In genomic region chrX:138914041-138914776, GRCm38 (mm10) we compare ENCODE assay signal across 9 mouse cellular contexts. TPM values are rescaled to one million over a fixed set of nuclear protein-coding genes. Genes with fewer than 3 reads are reported as not detected.
A peak's percentile ranks its signal among the peaks of the same experiment; 100 is the strongest.
DNase-seq lines count a peak whose midpoint lies in the region; ATAC-seq and TF ChIP-seq lines count a peak whose summit lies in the region.
"Had no signal": no experiment of that assay in that cellular context is flagged by ENCODE, and none has a peak within 500 bp of the region (broad histone marks: within the 10 kb centered on the region; RNA-seq: fewer than 3 reads in every experiment).

Gene Nrk (plus strand): TSS chrX:138914430.

- no peak within 1 kb of the TSS for H3K27ac ChIP-seq in layer of hippocampus, adult 2 months
- 0 out of 2 replicates have a peak within 1 kb of the TSS, but pooled peaks have one; percentile 25 for H3K27ac ChIP-seq in forebrain, embryonic 10.5 days
- no peak within 1 kb of the TSS for H3K27ac ChIP-seq in liver, embryonic 14.5 days

- peaks cover 67% of the 10 kb centered on the region for H3K27me3 ChIP-seq in forebrain, embryonic 10.5 days (ENCODE audit: poor library complexity, severe bottlenecking)
- peaks cover 3% of the 10 kb centered on the region; the same call in 1 of the 2 replicates for H3K27me3 ChIP-seq in liver, embryonic 14.5 days (ENCODE audit: control insufficient read depth, insufficient read depth, low read length)

- H3K4me3 ChIP-seq in layer of hippocampus, adult 2 months, result peak within 1 kb of the TSS; percentile 17; the same call in 1 of the 2 replicates
- peak within 1 kb of the TSS; percentile 58 for H3K4me3 ChIP-seq in forebrain, embryonic 10.5 days
- H3K4me3 ChIP-seq in liver, embryonic 14.5 days (ENCODE audit: insufficient read depth in 1 of 2, low read depth in 2 of 2, low read length in 2 of 2), result peak within 1 kb of the TSS; percentile 14 to 18; a peak in 2 of 4 replicates

- TF ChIP-seq CTCF in layer of hippocampus, adult 2 months (conservative IDR thresholded peaks at IDR 0.05), result no peak
- TF ChIP-seq CTCF in liver, embryonic 14.5 days (IDR thresholded peaks at IDR 0.05; ENCODE audit: low read depth), result no peak

- ATAC-seq in liver, embryonic 14.5 days (ENCODE audit: insufficient read depth), result no peak

- H3K9ac ChIP-seq in liver, embryonic 14.5 days (replicated peaks), result no peak within 1 kb of the TSS

- H3K9me3 ChIP-seq in forebrain, embryonic 10.5 days, result no peaks in the 10 kb centered on the region
- no peaks in the 10 kb centered on the region for H3K9me3 ChIP-seq in liver, embryonic 14.5 days (ENCODE audit: control insufficient read depth, low read length)

- TF ChIP-seq EP300 in liver, embryonic 14.5 days (IDR thresholded peaks at IDR 0.05; ENCODE audit: low read depth), result no peak

- DNase-seq in layer of hippocampus, adult 2 months (ENCODE audit: low spot score in 2 of 2), result no peak
- DNase-seq in layer of hippocampus, adult 18-20 months (ENCODE audit: low spot score in 2 of 2), result no peak
- peak; percentile 27 for DNase-seq in forebrain, embryonic 10.5 days (ENCODE audit: extremely low spot score, low spot score)
- peak; percentile 62 for DNase-seq in heart, postnatal 4 days
- no peak for DNase-seq in liver, embryonic 14.5 days (ENCODE audit: low read depth in 3 of 3, low spot score in 3 of 3)
- peak; percentile 3 for DNase-seq in ovary, postnatal 14 days (ENCODE audit: low spot score)
- no peak for DNase-seq in left cerebral cortex, postnatal 25 days (ENCODE audit: low spot score in 2 of 2)
- DNase-seq in left cerebral cortex, adult 18-20 months (ENCODE audit: low spot score in 2 of 2), result no peak

- H3K4me2 ChIP-seq in liver, embryonic 14.5 days (ENCODE audit: low read depth), result peak within 1 kb of the TSS; percentile 34

- no peaks in the 10 kb centered on the region for H3K4me1 ChIP-seq in forebrain, embryonic 10.5 days
- no peaks in the 10 kb centered on the region for H3K4me1 ChIP-seq in liver, embryonic 14.5 days (replicated peaks; ENCODE audit: control insufficient read depth in 2 of 2, insufficient read depth in 2 of 2, low read length in 1 of 2)

- intact Hi-C loops in left cerebral cortex, postnatal 25 days (cut with DNase I), result no loop called here

- H3K36me3 ChIP-seq in forebrain, embryonic 10.5 days (replicated peaks), result no peaks in the 10 kb centered on the region
- no peaks in the 10 kb centered on the region for H3K36me3 ChIP-seq in liver, embryonic 14.5 days (replicated peaks; ENCODE audit: control insufficient read depth, insufficient read depth, low read depth)

- WGBS in forebrain, embryonic 10.5 days, result 17% methylated on average over 45 of the region's 55 CpGs
- WGBS in liver, embryonic 14.5 days (ENCODE audit: insufficient replicate concordance), result 21% methylated on average over 34 of the region's 55 CpGs

RNA-seq across cellular contexts. Expression of gene Nrk, which starts in this region (rescaled TPM):
- under 1 TPM in 1 of 2 experiments, not detected in 1; 0.05 TPM for total RNA-seq in layer of hippocampus, adult 2 months (2021)
- total RNA-seq in layer of hippocampus, adult 18-20 months (2021), result under 1 TPM in 1 of 2 experiments, not detected in 1; 0.27 TPM
- polyA plus RNA-seq in forebrain, embryonic 10.5 days (2016; fragmentation: Nextera tagmentation; extraction: Ambion mirVana), result 1.4 and 1.5 TPM in 2 replicates
- total RNA-seq in heart, postnatal 4 days (2021), result 10 to 100 TPM; 44.2 to 44.8 TPM
- polyA plus RNA-seq in liver, embryonic 14.5 days (2012; rRNA removed), result 1.2 and 1.4 TPM in 2 replicates
- polyA plus RNA-seq in liver, embryonic 14.5 days (2014; fragmentation: Nextera tagmentation; extraction: Ambion mirVana), result 1.7 and 1.9 TPM in 2 replicates
- total RNA-seq in left cerebral cortex, postnatal 25 days (2021), result under 1 TPM; 0.07 TPM
- total RNA-seq in left cerebral cortex, adult 18-20 months (2021), result under 1 TPM in 1 of 2 experiments, not detected in 1; 0.09 TPM
- total RNA-seq: MEL had no signal

Comparison
In these comparisons a context has a peak if more than half of its experiments do, and no peak if none do; other contexts are left out.
1. RNA of gene Nrk (total RNA-seq): 44.2 to 44.8 TPM in heart, postnatal 4 days; 0.27 TPM in layer of hippocampus, adult 18-20 months, 0.09 TPM in left cerebral cortex, adult 18-20 months, 0.07 TPM in left cerebral cortex, postnatal 25 days and 0.05 TPM in layer of hippocampus, adult 2 months; every median in the first group is over 10 times any median in the second.
2. DNase-seq: peak in forebrain, embryonic 10.5 days (single experiment), heart, postnatal 4 days (single experiment) and ovary, postnatal 14 days (single experiment); none in layer of hippocampus, adult 2 months (0 of 2), layer of hippocampus, adult 18-20 months (0 of 2), liver, embryonic 14.5 days (0 of 3), left cerebral cortex, postnatal 25 days (0 of 2) and left cerebral cortex, adult 18-20 months (0 of 2).
3. Peak in every context shown above with its lines, with median percentiles within 50 percentile points of each other: H3K4me3 ChIP-seq.